Mouse (Mus musculus) T-helper 2 cell (primary cell): ENCODE data around the gene Papln.

Experiments
- in situ Hi-C: fragments of 300-600 bp; cut with MboI, MseI; formaldehyde crosslinking; loops from one replicate; pipeline ENCODE4 v1.15.1; 2025; ENCODE audit warnings: high pct_unique_total_duplicates

Gene Papln

GRCm38 (mm10) chr12:83767833-83768232 is 4.4 kb downstream of the Papln start:
- in situ Hi-C loops, result no loop called here

GRCm38 (mm10) chr12:83768235-83768899 is 4.9 kb downstream of the Papln start:
- in situ Hi-C loops, result no loop called here

GRCm38 (mm10) chr12:83770418-83771256 is 7.2 kb downstream of the Papln start:
- in situ Hi-C loops, result no loop called here

GRCm38 (mm10) chr12:83775621-83776020 is 12.2 kb downstream of the Papln start:
- in situ Hi-C loops, result no loop called here

- in situ Hi-C loops, result no loop called here
Observed at GRCm38 (mm10) chr12:83776766-83777165, 13.3 kb downstream of the Papln start.

- in situ Hi-C loops, result loop anchor here (10.0 kb wide), 1 partner anchor 1075 kb away; no protein-coding TSS in a partner anchor
Observed at GRCm38 (mm10) chr12:83780181-83780580, 16.7 kb downstream of the Papln start.

GRCm38 (mm10) chr12:83781204-83781603 is 17.8 kb downstream of the Papln start:
- in situ Hi-C loops, result loop anchor here (10.0 kb wide), 1 partner anchor 1076 kb away; no protein-coding TSS in a partner anchor

- in situ Hi-C loops, result loop anchor here (10.0 kb wide), 1 partner anchor 1077 kb away; no protein-coding TSS in a partner anchor
Observed at GRCm38 (mm10) chr12:83781640-83782278, 18.3 kb downstream of the Papln start.

- in situ Hi-C loops, result loop anchor here (10.0 kb wide), 1 partner anchor 1078 kb away; no protein-coding TSS in a partner anchor
Observed at GRCm38 (mm10) chr12:83782669-83783068, 19.2 kb downstream of the Papln start.

GRCm38 (mm10) chr12:83785305-83785704 is 21.9 kb downstream of the Papln start:
- in situ Hi-C loops, result loop anchor here (10.0 kb wide), 1 partner anchor 1081 kb away; no protein-coding TSS in a partner anchor

GRCm38 (mm10) chr12:83789051-83789780 is 25.8 kb downstream of the Papln start:
- in situ Hi-C loops, result loop anchor here (10.0 kb wide), 1 partner anchor 1084 kb away; no protein-coding TSS in a partner anchor

- in situ Hi-C loops, result loop anchor here (10.0 kb wide), 1 partner anchor 1085 kb away; no protein-coding TSS in a partner anchor
Observed at GRCm38 (mm10) chr12:83789781-83790140, 26.3 kb downstream of the Papln start.

GRCm38 (mm10) chr12:83790749-83791148 is 27.3 kb downstream of the Papln start:
- in situ Hi-C loops, result no loop called here

- in situ Hi-C loops, result no loop called here
Observed at GRCm38 (mm10) chr12:83791737-83792136, 28.3 kb downstream of the Papln start.

GRCm38 (mm10) chr12:83792706-83793410 is 29.4 kb downstream of the Papln start:
- in situ Hi-C loops, result no loop called here

GRCm38 (mm10) chr12:83795051-83795450 is 31.6 kb downstream of the Papln start:
- in situ Hi-C loops, result no loop called here

GRCm38 (mm10) chr12:83795586-83795985 is 32.2 kb downstream of the Papln start:
- in situ Hi-C loops, result no loop called here

GRCm38 (mm10) chr12:83798313-83798712 is 34.9 kb downstream of the Papln start:
- in situ Hi-C loops, result no loop called here

- in situ Hi-C loops, result no loop called here
Observed at GRCm38 (mm10) chr12:83800943-83801342, 37.5 kb downstream of the Papln start.

- in situ Hi-C loops, result no loop called here
Observed at GRCm38 (mm10) chr12:83803641-83804040, 40.2 kb downstream of the Papln start.

- in situ Hi-C loops, result no loop called here
Observed at GRCm38 (mm10) chr12:83811901-83812300, 48.5 kb downstream of the Papln start.
